Mouse (Mus musculus): ENCODE results near the gene Olig1. TPM values are rescaled to one million over a fixed set of nuclear protein-coding genes. Genes with fewer than 3 reads are reported as not detected.

The Olig1 gene
- total RNA-seq (2022), result 100 to 1,000 TPM in 1 of 4 experiments, 10 to 100 TPM in 3; 86.9 to 110 (median 89.6) TPM

DNA sequence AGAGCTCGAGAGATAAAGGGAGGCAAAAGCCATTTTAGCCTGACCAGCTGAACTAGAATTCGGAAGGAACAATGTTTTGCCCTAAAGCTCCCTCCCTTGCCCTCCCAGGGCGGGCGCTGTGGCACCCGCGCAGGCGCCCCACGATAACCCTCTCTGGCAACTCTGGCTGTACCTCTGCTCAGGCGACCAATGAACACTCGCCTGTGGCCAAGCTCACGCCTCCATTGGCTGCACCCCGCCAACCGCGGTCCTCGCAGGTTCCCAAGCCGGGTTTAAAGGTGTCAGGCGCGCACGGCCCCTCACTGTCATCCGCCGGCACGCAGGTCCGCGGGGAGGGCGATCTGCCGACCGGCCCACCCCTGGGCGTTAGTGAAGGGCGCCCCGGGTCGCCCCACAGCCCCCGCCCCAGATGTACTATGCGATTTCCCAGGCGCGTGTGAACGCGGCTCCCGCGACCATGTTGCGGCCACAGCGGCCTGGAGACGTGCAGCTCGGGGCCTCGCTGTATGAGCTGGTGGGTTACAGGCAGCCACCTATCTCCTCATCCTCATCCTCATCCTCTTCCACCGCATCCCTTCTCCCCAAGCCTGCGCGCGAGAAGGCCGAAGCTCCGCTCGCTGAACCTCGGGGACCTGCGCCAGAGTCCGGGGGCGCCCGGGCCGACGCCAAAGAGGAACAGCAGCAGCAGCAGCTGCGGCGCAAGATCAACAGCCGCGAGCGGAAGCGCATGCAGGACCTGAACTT is at the start of gene Olig1:
Gene Olig1, plus strand, starts transcription at position 305 of the 744 bp plus-strand sequence.
- DNase-seq (ENCODE audit: low spot score in 2 of 2), result peak; percentile 74 to 81

- peak in 1 of 2 experiments; percentile 34 for DNase-seq (ENCODE audit: low spot score in 2 of 2)
These were observed 47.4 kb upstream of the Olig1 start for GRCm38 (mm10) chr16:91222171-91222642.

- DNase-seq (ENCODE audit: low spot score in 2 of 2), result peak; percentile 30 to 36
These were observed 46.8 kb upstream of the Olig1 start for GRCm38 (mm10) chr16:91222643-91223271.

GRCm38 (mm10) chr16:91223327-91224067 is 46.1 kb upstream of the Olig1 start:
- DNase-seq (ENCODE audit: low spot score in 2 of 2), result no peak

- DNase-seq (ENCODE audit: low spot score in 2 of 2), result no peak
These were observed 45.5 kb upstream of the Olig1 start for GRCm38 (mm10) chr16:91224068-91224402.

DNA sequence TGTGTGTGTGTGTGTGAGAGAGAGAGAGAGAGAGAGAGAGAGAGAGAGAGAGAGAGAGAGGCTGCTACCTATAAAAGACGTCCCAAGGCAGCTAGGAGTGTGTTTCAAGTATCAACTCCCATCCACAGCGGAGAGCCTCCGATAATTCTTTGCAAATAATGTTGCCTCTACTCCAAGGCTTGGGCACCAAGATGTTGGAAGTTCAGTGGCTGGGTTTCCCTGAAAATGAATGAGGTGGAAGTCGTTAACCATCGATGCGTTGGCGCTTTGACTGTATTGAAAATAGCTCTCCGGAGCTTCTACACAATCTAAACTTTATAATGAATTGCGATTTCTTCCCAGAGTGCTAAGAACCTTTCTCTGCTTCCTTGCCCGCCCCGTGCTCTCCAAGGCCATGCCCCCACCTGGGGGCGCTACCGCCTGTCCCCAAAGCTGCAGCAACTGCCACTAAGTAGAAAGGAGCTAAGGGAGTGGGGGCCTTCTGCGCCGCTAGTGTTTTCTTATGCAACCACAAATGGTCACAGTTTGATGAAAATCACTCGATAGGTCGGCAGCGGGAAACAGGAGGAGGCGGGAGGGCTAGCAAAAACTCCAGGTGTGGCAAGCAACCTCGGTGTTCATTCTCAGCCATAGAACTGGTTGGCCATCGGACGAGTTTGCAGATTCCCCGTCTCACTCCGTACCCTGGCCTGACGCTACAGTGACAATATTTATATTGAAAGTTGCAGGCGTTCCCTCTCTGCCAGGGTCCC is 44.9 kb upstream of the Olig1 start:
- peak in 1 of 2 experiments; percentile 54 for DNase-seq (ENCODE audit: low spot score in 2 of 2)

- peak; percentile 57 to 62 for DNase-seq (ENCODE audit: low spot score in 2 of 2)
These were observed 44.1 kb upstream of the Olig1 start, which contains the start of gene Olig2 for GRCm38 (mm10) chr16:91225233-91226037. Gene Olig2 (plus strand): TSS chr16:91225457.

DNA sequence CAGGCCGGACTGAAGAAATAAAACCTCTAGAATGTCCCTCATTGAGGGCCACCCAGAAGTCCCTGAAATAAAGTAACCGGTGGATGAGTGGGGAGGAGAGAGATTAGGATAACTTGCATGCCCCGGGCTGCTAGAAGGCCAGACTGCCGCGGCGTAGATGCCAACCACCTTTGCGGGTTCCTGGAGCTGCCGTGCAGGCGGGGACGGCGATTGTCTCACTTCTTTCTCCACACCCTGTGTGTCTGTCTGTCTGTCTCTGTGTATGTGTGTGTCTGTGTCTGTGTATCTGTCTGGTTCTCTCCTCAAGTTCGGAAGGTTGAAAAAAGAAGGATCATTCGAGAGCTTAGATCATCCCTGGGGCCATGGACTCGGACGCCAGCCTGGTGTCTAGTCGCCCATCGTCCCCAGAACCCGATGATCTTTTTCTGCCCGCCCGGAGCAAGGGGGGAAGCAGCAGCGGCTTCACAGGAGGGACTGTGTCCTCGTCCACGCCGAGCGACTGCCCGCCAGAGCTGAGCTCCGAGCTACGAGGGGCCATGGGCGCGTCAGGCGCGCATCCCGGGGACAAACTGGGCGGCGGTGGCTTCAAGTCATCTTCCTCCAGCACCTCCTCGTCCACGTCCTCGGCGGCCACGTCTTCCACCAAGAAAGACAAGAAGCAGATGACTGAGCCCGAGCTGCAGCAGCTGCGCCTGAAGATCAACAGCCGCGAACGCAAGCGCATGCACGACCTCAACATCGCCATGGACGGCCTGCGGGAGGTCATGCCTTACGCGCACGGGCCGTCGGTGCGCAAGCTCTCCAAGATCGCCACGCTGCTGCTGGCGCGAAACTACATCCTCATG is 43.3 kb upstream of the Olig1 start:
- DNase-seq (ENCODE audit: low spot score in 2 of 2), result no peak

GRCm38 (mm10) chr16:91226883-91227759 is 42.5 kb upstream of the Olig1 start:
- DNase-seq (ENCODE audit: low spot score in 2 of 2), result no peak

DNA sequence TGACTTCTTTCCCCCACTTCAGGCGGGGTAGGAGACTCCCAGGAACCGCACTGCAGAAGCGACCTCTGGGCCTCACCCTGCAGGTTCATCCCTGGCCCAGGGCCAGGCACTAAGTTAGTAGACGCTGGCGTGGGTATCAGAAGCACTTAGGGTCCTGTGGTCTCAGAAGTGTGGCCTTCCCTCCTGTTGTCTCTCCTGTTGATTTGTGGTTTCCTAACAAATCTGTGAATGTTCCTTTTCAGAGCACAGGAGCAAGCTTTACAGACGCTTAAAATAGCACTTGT is 41.9 kb upstream of the Olig1 start:
- DNase-seq (ENCODE audit: low spot score in 2 of 2), result no peak

DNA sequence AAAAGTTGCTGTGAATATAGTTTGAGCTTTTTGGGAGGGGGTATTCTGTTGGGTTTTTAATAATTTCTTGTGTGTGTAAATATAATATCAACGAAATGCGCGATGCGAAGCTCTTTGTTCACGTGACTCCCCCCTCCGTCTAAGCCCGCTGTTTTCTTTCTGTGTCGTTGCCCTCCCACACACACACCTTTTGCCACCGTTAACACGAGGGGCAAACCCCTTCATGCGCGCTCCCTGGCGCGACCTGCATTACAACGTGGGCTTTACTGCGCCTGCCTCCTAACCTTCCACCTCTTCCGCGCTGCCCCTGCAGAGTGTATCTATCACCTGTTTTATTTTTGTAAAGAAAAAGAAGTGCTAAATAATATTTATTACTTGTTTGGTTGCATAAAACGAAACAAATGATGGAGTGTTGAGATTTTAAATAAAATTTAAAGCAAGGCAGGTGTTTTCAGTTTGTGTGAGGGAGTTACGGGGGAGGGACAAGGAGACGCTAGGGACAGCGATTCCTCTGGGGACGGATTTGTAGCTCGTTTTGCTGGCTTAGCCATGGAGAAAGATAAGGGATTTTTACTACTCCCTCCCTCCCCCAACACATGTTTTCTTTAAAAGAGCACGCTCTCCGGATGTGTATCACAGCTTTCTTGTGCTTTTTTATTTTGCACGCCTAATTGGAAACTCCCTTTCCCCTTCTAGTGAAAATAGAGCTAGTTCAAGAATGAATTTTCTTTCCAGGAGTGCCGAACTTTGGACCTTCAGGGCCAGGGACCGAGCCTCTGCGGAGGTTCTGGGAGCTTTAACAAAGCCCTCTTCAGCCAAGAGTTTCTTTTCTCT is 41.1 kb upstream of the Olig1 start:
- no peak for DNase-seq (ENCODE audit: low spot score in 2 of 2)

GRCm38 (mm10) chr16:91229072-91229348 is 40.6 kb upstream of the Olig1 start:
- DNase-seq (ENCODE audit: low spot score in 2 of 2), result no peak

DNA sequence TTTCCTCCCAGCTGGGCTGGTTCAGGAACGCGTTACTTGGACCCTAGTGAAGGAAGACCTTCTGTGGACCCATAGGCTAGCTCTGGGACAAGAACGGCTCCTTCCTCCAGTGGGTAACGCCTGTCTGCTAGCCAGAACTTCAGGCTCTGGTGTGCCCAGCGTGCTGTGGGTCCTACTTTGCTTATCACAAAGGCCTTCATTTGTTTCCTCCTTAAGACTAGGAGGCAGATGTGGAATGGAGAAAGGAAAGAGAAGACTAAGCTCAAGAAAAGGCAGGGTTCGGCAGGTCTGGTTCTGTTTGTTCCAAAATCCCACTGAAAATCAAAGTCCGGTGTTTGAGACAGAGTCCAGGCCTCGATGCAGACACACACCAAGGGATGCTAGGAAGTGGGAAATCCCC is 39.9 kb upstream of the Olig1 start:
- DNase-seq (ENCODE audit: low spot score in 2 of 2), result no peak

- no peak for DNase-seq (ENCODE audit: low spot score in 2 of 2)
These were observed 37.6 kb upstream of the Olig1 start for GRCm38 (mm10) chr16:91231781-91232469.

DNA sequence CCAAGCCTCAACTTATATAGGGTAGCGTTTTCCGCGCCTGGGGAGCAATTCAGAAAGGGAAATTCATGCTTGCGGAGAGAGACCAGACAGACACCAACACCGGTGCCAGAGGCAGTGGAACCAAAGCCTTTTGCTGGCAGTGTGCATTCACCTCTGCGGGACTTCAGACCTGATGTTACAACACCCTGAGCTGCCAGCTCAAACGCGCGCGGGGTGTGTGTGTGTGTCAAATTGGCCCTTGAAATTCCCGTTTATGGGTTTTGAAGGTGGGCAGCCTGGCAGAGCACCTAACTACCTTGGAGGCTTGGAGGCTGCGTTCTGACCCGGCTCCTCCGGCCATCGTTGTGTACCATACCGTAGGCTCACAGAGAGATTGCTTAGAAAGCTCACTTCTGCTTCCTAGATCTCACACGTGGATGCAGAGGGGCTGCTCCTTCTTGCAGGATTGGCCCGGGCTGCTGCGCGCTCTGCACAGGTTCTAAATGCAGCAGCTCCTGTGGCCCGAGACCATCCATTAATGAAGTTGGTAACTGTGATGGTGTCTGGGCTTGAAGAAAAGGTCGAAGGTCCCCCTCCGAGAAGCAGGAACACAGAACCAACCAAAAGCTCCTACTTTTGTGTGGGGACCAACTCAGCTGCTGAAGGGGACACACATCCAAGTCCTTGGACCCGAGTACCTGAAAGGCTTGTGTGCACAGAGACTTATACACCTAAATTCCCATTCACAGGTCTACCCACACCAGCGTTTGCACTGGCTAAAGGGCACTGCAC is 36.9 kb upstream of the Olig1 start:
- DNase-seq (ENCODE audit: low spot score in 2 of 2), result no peak

- DNase-seq (ENCODE audit: low spot score in 2 of 2), result peak in 1 of 2 experiments; percentile 16
These were observed 36.2 kb upstream of the Olig1 start for GRCm38 (mm10) chr16:91233241-91233944.
